Comparison of ENCODE assay signal across 26 mouse cellular contexts in genomic region chr7:91570969-91571368, GRCm38 (mm10).
DNase-seq lines count a peak whose midpoint lies in the region; ATAC-seq and TF ChIP-seq lines count a peak whose summit lies in the region.
"Had no signal": no experiment of that assay in that cellular context is flagged by ENCODE, and none has a peak within 500 bp of the region (broad histone marks: within the 10 kb centered on the region; RNA-seq: fewer than 3 reads in every experiment).

No protein-coding gene starts in this region.

- H3K27me3 ChIP-seq in hindbrain, postnatal 0 days (ENCODE audit: insufficient read depth, low read length) = no peaks in the 10 kb centered on the region
- no peaks in the 10 kb centered on the region for H3K27me3 ChIP-seq in hindbrain, embryonic 10.5 days (ENCODE audit: insufficient read depth, poor library complexity, severe bottlenecking)
- H3K27me3 ChIP-seq in midbrain, embryonic 15.5 days (replicated peaks) = no peaks in the 10 kb centered on the region
- H3K27me3 ChIP-seq in midbrain, postnatal 0 days (ENCODE audit: insufficient read depth, low read length) = no peaks in the 10 kb centered on the region
- no peaks in the 10 kb centered on the region for H3K27me3 ChIP-seq in forebrain, embryonic 16.5 days (replicated peaks; ENCODE audit: control insufficient read depth, insufficient read depth, low read length)
- H3K27me3 ChIP-seq: CH12.LX; embryonic facial prominence, embryonic 15.5 days; hindbrain, embryonic 13.5 days; limb, embryonic 15.5 days; lung, embryonic 15.5 days had no signal

- peaks cover 2% of the 10 kb centered on the region; the same call in 1 of the 2 replicates for H3K4me1 ChIP-seq in hindbrain, postnatal 0 days (ENCODE audit: insufficient read depth, low read length)
- H3K4me1 ChIP-seq in hindbrain, embryonic 10.5 days (replicated peaks) = 0 out of 2 replicates have a peak, but pooled peaks cover 3% of the 10 kb centered on the region
- H3K4me1 ChIP-seq in midbrain, embryonic 15.5 days = no peaks in the 10 kb centered on the region
- H3K4me1 ChIP-seq in midbrain, postnatal 0 days (ENCODE audit: insufficient read depth, low read length) = no peaks in the 10 kb centered on the region
- H3K4me1 ChIP-seq in forebrain, embryonic 16.5 days (replicated peaks; ENCODE audit: control insufficient read depth, insufficient read depth, low read length) = no peaks in the 10 kb centered on the region
- H3K4me1 ChIP-seq: embryonic facial prominence, embryonic 15.5 days; hindbrain, embryonic 13.5 days; limb, embryonic 15.5 days; lung, embryonic 15.5 days had no signal

- no peak overlapping the region for H3K9ac ChIP-seq in hindbrain, postnatal 0 days (replicated peaks; ENCODE audit: low read length)
- H3K9ac ChIP-seq in midbrain, embryonic 15.5 days = no peak overlapping the region
- no peak overlapping the region for H3K9ac ChIP-seq in midbrain, postnatal 0 days (replicated peaks; ENCODE audit: low read length, poor library complexity, severe bottlenecking)
- H3K9ac ChIP-seq in forebrain, embryonic 16.5 days (replicated peaks; ENCODE audit: low read depth, low read length) = no peak overlapping the region
- H3K9ac ChIP-seq: embryonic facial prominence, embryonic 15.5 days; hindbrain, embryonic 13.5 days; limb, embryonic 15.5 days; liver, embryonic 14.5 days; lung, embryonic 15.5 days had no signal

- H3K9me3 ChIP-seq in hindbrain, postnatal 0 days (ENCODE audit: low read length) = no peaks in the 10 kb centered on the region
- no peaks in the 10 kb centered on the region for H3K9me3 ChIP-seq in hindbrain, embryonic 10.5 days
- H3K9me3 ChIP-seq in midbrain, embryonic 15.5 days = no peaks in the 10 kb centered on the region
- no peaks in the 10 kb centered on the region for H3K9me3 ChIP-seq in midbrain, postnatal 0 days (ENCODE audit: low read length)
- no peaks in the 10 kb centered on the region for H3K9me3 ChIP-seq in forebrain, embryonic 16.5 days (ENCODE audit: control insufficient read depth, low read length)
- H3K9me3 ChIP-seq: embryonic facial prominence, embryonic 15.5 days; G1E; hindbrain, embryonic 13.5 days; limb, embryonic 15.5 days; lung, embryonic 15.5 days had no signal

- TF ChIP-seq CTCF in hindbrain, postnatal 0 days (IDR thresholded peaks at IDR 0.05; ENCODE audit: low read depth) = no peak
- TF ChIP-seq CTCF in midbrain, postnatal 0 days (IDR thresholded peaks at IDR 0.05) = no peak

- H3K27ac ChIP-seq in hindbrain, postnatal 0 days = no peak overlapping the region
- no peak overlapping the region for H3K27ac ChIP-seq in hindbrain, embryonic 10.5 days
- no peak overlapping the region for H3K27ac ChIP-seq in midbrain, embryonic 15.5 days
- H3K27ac ChIP-seq in midbrain, postnatal 0 days (ENCODE audit: low read depth, low read length) = no peak overlapping the region
- H3K27ac ChIP-seq in forebrain, embryonic 16.5 days (ENCODE audit: low read length) = no peak overlapping the region
- H3K27ac ChIP-seq: embryonic facial prominence, embryonic 15.5 days; heart, adult 2 months; hindbrain, embryonic 13.5 days; limb, embryonic 15.5 days; liver, embryonic 14.5 days; lung, embryonic 15.5 days had no signal

- DNase-seq in cerebellum, postnatal 10 days = peak; percentile 22 to 24
- peak; percentile 1 for DNase-seq in hindbrain, postnatal 0 days (ENCODE audit: low spot score)
- DNase-seq in hindbrain, embryonic 10.5 days (ENCODE audit: low spot score) = no peak
- no peak for DNase-seq in midbrain, postnatal 0 days (ENCODE audit: low spot score)
- no peak for DNase-seq in lung, adult 18-20 months
- DNase-seq: adrenal gland, postnatal 36 days; cerebellum, adult 2 months; gastrocnemius, postnatal 36 days; heart, adult 2 months; kidney, adult 18-20 months; kidney, postnatal 4 days; left cerebral cortex, postnatal 4 days; lung, postnatal 4 days; thymus, adult 2 months; thymus, postnatal 4 days had no signal

- WGBS in hindbrain, postnatal 0 days = 75% methylated on average over 2 of the region's 2 CpGs
- WGBS in hindbrain, embryonic 10.5 days = 90% methylated on average over 2 of the region's 2 CpGs
- 87% methylated on average over 2 of the region's 2 CpGs for WGBS in midbrain, embryonic 15.5 days
- 75% methylated on average over 2 of the region's 2 CpGs for WGBS in midbrain, postnatal 0 days
- 72% methylated on average over 2 of the region's 2 CpGs for WGBS in forebrain, embryonic 16.5 days

- no peak overlapping the region for H3K4me2 ChIP-seq in hindbrain, postnatal 0 days (ENCODE audit: low read depth, low read length)
- H3K4me2 ChIP-seq in midbrain, embryonic 15.5 days = no peak overlapping the region
- no peak overlapping the region for H3K4me2 ChIP-seq in midbrain, postnatal 0 days (ENCODE audit: low read depth, low read length, poor library complexity, severe bottlenecking)
- H3K4me2 ChIP-seq in forebrain, embryonic 16.5 days (ENCODE audit: low read length) = no peak overlapping the region
- H3K4me2 ChIP-seq: embryonic facial prominence, embryonic 15.5 days; hindbrain, embryonic 13.5 days; limb, embryonic 15.5 days; lung, embryonic 15.5 days had no signal

- no peaks in the 10 kb centered on the region for H3K36me3 ChIP-seq in hindbrain, postnatal 0 days (ENCODE audit: insufficient read depth, low read length)
- no peaks in the 10 kb centered on the region for H3K36me3 ChIP-seq in hindbrain, embryonic 10.5 days
- no peaks in the 10 kb centered on the region for H3K36me3 ChIP-seq in midbrain, embryonic 15.5 days (replicated peaks)
- no peaks in the 10 kb centered on the region for H3K36me3 ChIP-seq in midbrain, postnatal 0 days (ENCODE audit: insufficient read depth, low read length)
- H3K36me3 ChIP-seq in forebrain, embryonic 16.5 days (ENCODE audit: control insufficient read depth, insufficient read depth) = no peaks in the 10 kb centered on the region
- H3K36me3 ChIP-seq: embryonic facial prominence, embryonic 15.5 days; G1E; hindbrain, embryonic 13.5 days; limb, embryonic 15.5 days; lung, embryonic 15.5 days had no signal

- no peak overlapping the region for H3K4me3 ChIP-seq in hindbrain, postnatal 0 days (ENCODE audit: low read length)
- H3K4me3 ChIP-seq in hindbrain, embryonic 10.5 days = no peak overlapping the region
- H3K4me3 ChIP-seq in midbrain, embryonic 15.5 days = no peak overlapping the region
- H3K4me3 ChIP-seq in midbrain, postnatal 0 days (ENCODE audit: low read depth, low read length) = no peak overlapping the region
- no peak overlapping the region for H3K4me3 ChIP-seq in forebrain, embryonic 16.5 days (replicated peaks; ENCODE audit: low read length)
- H3K4me3 ChIP-seq: embryonic facial prominence, embryonic 15.5 days; heart, adult 2 months; hindbrain, embryonic 13.5 days; limb, embryonic 15.5 days; lung, embryonic 15.5 days had no signal

- ATAC-seq in cerebellum, adult (ENCODE audit: insufficient number of reproducible peaks, low FRiP score, low TSS enrichment) = no peak
- ATAC-seq in hindbrain, postnatal 0 days = peak; percentile 21; the same call in 1 of the 2 replicates
- peak; percentile 66; the same call in 1 of the 2 replicates for ATAC-seq in midbrain, embryonic 15.5 days (replicated peaks)
- no peak for ATAC-seq in midbrain, postnatal 0 days (ENCODE audit: low FRiP score)
- ATAC-seq in forebrain, embryonic 16.5 days = 0 out of 2 replicates have a peak, but pooled peaks have one; percentile 36
- ATAC-seq: inflammation-experienced regulatory T-cells, adult 6 months had no signal

Comparison
In these comparisons a context has a peak if more than half of its experiments do, and no peak if none do; other contexts are left out.
1. DNase-seq: peak in cerebellum, postnatal 10 days (2 of 2) and hindbrain, postnatal 0 days (single experiment); none in hindbrain, embryonic 10.5 days (single experiment), midbrain, postnatal 0 days (single experiment) and lung, adult 18-20 months (0 of 2).
2. ATAC-seq: peak in hindbrain, postnatal 0 days (single experiment), midbrain, embryonic 15.5 days (single experiment) and forebrain, embryonic 16.5 days (single experiment); none in cerebellum, adult (single experiment) and midbrain, postnatal 0 days (single experiment).